Mouse (Mus musculus): ENCODE data around the gene Sox10. TPM values are rescaled to one million over a fixed set of nuclear protein-coding genes. Genes with fewer than 3 reads are reported as not detected.

Sox10 gene
- polyA plus RNA-seq, 1 experiment = not detected

GRCm38 (mm10) chr15:79140866-79141565 lies 24.0 kb downstream of the Sox10 start, which contains the start of the genes Polr2f and 1700088E04Rik:
Polr2f (plus strand) TSS chr15:79141009.
1700088E04Rik (minus strand) TSS chr15:79141253.
- H3K79me2 ChIP-seq (ENCODE audit: control insufficient read depth, insufficient read depth) = peaks cover 34% of the 10 kb centered on the region
- H3K27me3 ChIP-seq (ENCODE audit: control insufficient read depth, insufficient read depth, insufficient read length) = no peaks in the 10 kb centered on the region
- peak within 1 kb of the TSS; percentile 94 for H3K4me3 ChIP-seq (ENCODE audit: insufficient read depth, poor library complexity, severe bottlenecking)
- H3K36me3 ChIP-seq (ENCODE audit: control insufficient read depth, insufficient read depth) = peaks cover 16% of the 10 kb centered on the region
- TF ChIP-seq USF1 (IDR thresholded peaks at IDR 0.05; ENCODE audit: low read depth) (no peak), MAX (IDR thresholded peaks at IDR 0.05) (peak; percentile 76)
- peaks cover 23% of the 10 kb centered on the region for H3K79me3 ChIP-seq (ENCODE audit: low read depth)
- peak within 1 kb of the TSS; percentile 82 for H3ac ChIP-seq (ENCODE audit: control insufficient read depth, insufficient read length, low read depth)

- peaks cover 23% of the 10 kb centered on the region for H3K79me3 ChIP-seq (ENCODE audit: low read depth)
- no peaks in the 10 kb centered on the region for H3K27me3 ChIP-seq (ENCODE audit: control insufficient read depth, insufficient read depth, insufficient read length)
- TF ChIP-seq MAX (IDR thresholded peaks at IDR 0.05) (no peak), CTCF (IDR thresholded peaks at IDR 0.05; ENCODE audit: control insufficient read depth, insufficient read depth, insufficient read length) (no peak), CEBPB (IDR thresholded peaks at IDR 0.05; ENCODE audit: low read depth) (no peak), MYOD1 (IDR thresholded peaks at IDR 0.05; ENCODE audit: control insufficient read depth, insufficient read length, low read depth) (no peak), USF1 (IDR thresholded peaks at IDR 0.05; ENCODE audit: low read depth) (no peak), MYOG (IDR thresholded peaks at IDR 0.05; ENCODE audit: control insufficient read depth, extremely low read depth, insufficient read length) (no peak), FOSL1 (IDR thresholded peaks at IDR 0.05; ENCODE audit: insufficient read depth, low read length, poor library complexity, severe bottlenecking) (no peak)
- peaks cover 33% of the 10 kb centered on the region for H3K79me2 ChIP-seq (ENCODE audit: control insufficient read depth, insufficient read depth)
- no peak overlapping the region for H3ac ChIP-seq (ENCODE audit: control insufficient read depth, insufficient read length, low read depth)
- H3K36me3 ChIP-seq (ENCODE audit: control insufficient read depth, insufficient read depth) = peaks cover 8% of the 10 kb centered on the region
- H3K4me3 ChIP-seq (ENCODE audit: insufficient read depth, poor library complexity, severe bottlenecking) = no peak overlapping the region
Measured at GRCm38 (mm10) chr15:79139640-79140039, 25.4 kb downstream of the Sox10 start.

GRCm38 (mm10) chr15:79135783-79136575 lies 29.1 kb downstream of the Sox10 start:
- H3K27me3 ChIP-seq (ENCODE audit: control insufficient read depth, insufficient read depth, insufficient read length) = no peaks in the 10 kb centered on the region
- no peak overlapping the region for H3K4me3 ChIP-seq (ENCODE audit: insufficient read depth, poor library complexity, severe bottlenecking)
- TF ChIP-seq MYOG (IDR thresholded peaks at IDR 0.05; ENCODE audit: control insufficient read depth, extremely low read depth, insufficient read length) = no peak
- TF ChIP-seq CEBPB (IDR thresholded peaks at IDR 0.05; ENCODE audit: low read depth) = no peak
- no peak for TF ChIP-seq USF1 (IDR thresholded peaks at IDR 0.05; ENCODE audit: low read depth)
- TF ChIP-seq MYOD1 (IDR thresholded peaks at IDR 0.05; ENCODE audit: control insufficient read depth, insufficient read length, low read depth) = no peak
- no peak for TF ChIP-seq MAX (IDR thresholded peaks at IDR 0.05)
- TF ChIP-seq FOSL1 (IDR thresholded peaks at IDR 0.05; ENCODE audit: insufficient read depth, low read length, poor library complexity, severe bottlenecking) = no peak
- no peak for TF ChIP-seq CTCF (IDR thresholded peaks at IDR 0.05; ENCODE audit: control insufficient read depth, insufficient read depth, insufficient read length)
- H3K79me2 ChIP-seq (ENCODE audit: control insufficient read depth, insufficient read depth) = no peaks in the 10 kb centered on the region
- no peaks in the 10 kb centered on the region for H3K79me3 ChIP-seq (ENCODE audit: low read depth)
- no peak overlapping the region for H3ac ChIP-seq (ENCODE audit: control insufficient read depth, insufficient read length, low read depth)
- peaks cover 27% of the 10 kb centered on the region for H3K36me3 ChIP-seq (ENCODE audit: control insufficient read depth, insufficient read depth)

- Histone ChIP-seq H3K4me3 (ENCODE audit: insufficient read depth, poor library complexity, severe bottlenecking) (no peak overlapping the region), H3K79me3 (ENCODE audit: low read depth) (no peaks in the 10 kb centered on the region), H3K36me3 (ENCODE audit: control insufficient read depth, insufficient read depth) (peaks cover 32% of the 10 kb centered on the region), H3K27me3 (ENCODE audit: control insufficient read depth, insufficient read depth, insufficient read length) (no peaks in the 10 kb centered on the region), H3ac (ENCODE audit: control insufficient read depth, insufficient read length, low read depth) (no peak overlapping the region), H3K79me2 (ENCODE audit: control insufficient read depth, insufficient read depth) (no peaks in the 10 kb centered on the region)
- no peak for TF ChIP-seq CTCF (IDR thresholded peaks at IDR 0.05; ENCODE audit: control insufficient read depth, insufficient read depth, insufficient read length)
- TF ChIP-seq MYOG (IDR thresholded peaks at IDR 0.05; ENCODE audit: control insufficient read depth, extremely low read depth, insufficient read length) = no peak
Measured at GRCm38 (mm10) chr15:79135332-79135731, 29.7 kb downstream of the Sox10 start.

GRCm38 (mm10) chr15:79134496-79135270 lies 30.4 kb downstream of the Sox10 start:
- Histone ChIP-seq H3K4me3 (ENCODE audit: insufficient read depth, poor library complexity, severe bottlenecking) (no peak overlapping the region), H3K36me3 (ENCODE audit: control insufficient read depth, insufficient read depth) (peaks cover 39% of the 10 kb centered on the region), H3ac (ENCODE audit: control insufficient read depth, insufficient read length, low read depth) (no peak overlapping the region), H3K79me2 (ENCODE audit: control insufficient read depth, insufficient read depth) (no peaks in the 10 kb centered on the region), H3K27me3 (ENCODE audit: control insufficient read depth, insufficient read depth, insufficient read length) (no peaks in the 10 kb centered on the region), H3K79me3 (ENCODE audit: low read depth) (no peaks in the 10 kb centered on the region)
- TF ChIP-seq FOSL1 (IDR thresholded peaks at IDR 0.05; ENCODE audit: insufficient read depth, low read length, poor library complexity, severe bottlenecking) = no peak
- TF ChIP-seq MAX (IDR thresholded peaks at IDR 0.05) = no peak
- TF ChIP-seq MYOG (IDR thresholded peaks at IDR 0.05; ENCODE audit: control insufficient read depth, extremely low read depth, insufficient read length) = no peak
- no peak for TF ChIP-seq USF1 (IDR thresholded peaks at IDR 0.05; ENCODE audit: low read depth)
- no peak for TF ChIP-seq CTCF (IDR thresholded peaks at IDR 0.05; ENCODE audit: control insufficient read depth, insufficient read depth, insufficient read length)
- no peak for TF ChIP-seq MYOD1 (IDR thresholded peaks at IDR 0.05; ENCODE audit: control insufficient read depth, insufficient read length, low read depth)
- TF ChIP-seq CEBPB (IDR thresholded peaks at IDR 0.05; ENCODE audit: low read depth) = no peak

Data from C2C12 (cell line).